Mouse (Mus musculus) regulatory T cell (primary cell): ENCODE data around the gene Cobll1.
"Not testable (repeated sequence)": the region's sequence is repeated elsewhere in the genome, so short reads cannot be mapped to it uniquely, and the experiment has no call there.

Experiments
- in situ Hi-C: fragments of 300-600 bp; cut with MboI, MseI; formaldehyde crosslinking; loops from one replicate; pipeline ENCODE4 v1.15.1; 2025; ENCODE audit warnings: high pct_unique_total_duplicates

The Cobll1 gene

GRCm38 (mm10) chr2:65238964-65239570 is at the start of gene Cobll1:
TSS of gene Cobll1 (minus strand) at chr2:65239403.
- in situ Hi-C loops = no loop called here

GRCm38 (mm10) chr2:65288696-65289095 is 49.5 kb upstream of the Cobll1 start:
- in situ Hi-C loops = no loop called here

GRCm38 (mm10) chr2:65285380-65285779 is 46.2 kb upstream of the Cobll1 start:
- in situ Hi-C loops = no loop called here

GRCm38 (mm10) chr2:65282979-65283378 is 43.8 kb upstream of the Cobll1 start:
- in situ Hi-C loops = loop anchor here (5.0 kb wide), 1 partner anchor 86 kb away; no protein-coding TSS in a partner anchor

GRCm38 (mm10) chr2:65279029-65279690 is 40.0 kb upstream of the Cobll1 start:
- in situ Hi-C loops = no loop called here

- in situ Hi-C loops = no loop called here
Measured at GRCm38 (mm10) chr2:65275443-65276061, 36.3 kb upstream of the Cobll1 start.

GRCm38 (mm10) chr2:65273910-65274309 is 34.7 kb upstream of the Cobll1 start:
- in situ Hi-C loops = no loop called here

GRCm38 (mm10) chr2:65268731-65269130 is 29.5 kb upstream of the Cobll1 start:
- in situ Hi-C loops = no loop called here

GRCm38 (mm10) chr2:65267834-65268233 is 28.6 kb upstream of the Cobll1 start:
- in situ Hi-C loops = no loop called here

- in situ Hi-C loops = no loop called here
Measured at GRCm38 (mm10) chr2:65266576-65267299, 27.5 kb upstream of the Cobll1 start.

GRCm38 (mm10) chr2:65262251-65262650 is 23.0 kb upstream of the Cobll1 start:
- in situ Hi-C loops = no loop called here

- in situ Hi-C loops = not testable (repeated sequence)
Measured at GRCm38 (mm10) chr2:65260828-65261227, 21.6 kb upstream of the Cobll1 start.

- in situ Hi-C loops = no loop called here
Measured at GRCm38 (mm10) chr2:65260400-65260799, 21.2 kb upstream of the Cobll1 start.

GRCm38 (mm10) chr2:65257446-65257845 is 18.2 kb upstream of the Cobll1 start:
- in situ Hi-C loops = no loop called here

- in situ Hi-C loops = no loop called here
Measured at GRCm38 (mm10) chr2:65256494-65257254, 17.5 kb upstream of the Cobll1 start.

- in situ Hi-C loops = no loop called here
Measured at GRCm38 (mm10) chr2:65250589-65251104, 11.4 kb upstream of the Cobll1 start.

GRCm38 (mm10) chr2:65249575-65249974 is 10.4 kb upstream of the Cobll1 start:
- in situ Hi-C loops = loop anchor here (5.0 kb wide), 1 partner anchor 102 kb away; no protein-coding TSS in a partner anchor

- in situ Hi-C loops = no loop called here
Measured at GRCm38 (mm10) chr2:65240173-65240745, 1.1 kb upstream of the Cobll1 start.

GRCm38 (mm10) chr2:65238171-65238963 is 836 bp downstream of the Cobll1 start:
- in situ Hi-C loops = no loop called here

GRCm38 (mm10) chr2:65237610-65238170 is 1.5 kb downstream of the Cobll1 start:
- in situ Hi-C loops = no loop called here
